Mouse (Mus musculus): Measurements from ENCODE around the gene Sema3g.

Gene Sema3g

DNA sequence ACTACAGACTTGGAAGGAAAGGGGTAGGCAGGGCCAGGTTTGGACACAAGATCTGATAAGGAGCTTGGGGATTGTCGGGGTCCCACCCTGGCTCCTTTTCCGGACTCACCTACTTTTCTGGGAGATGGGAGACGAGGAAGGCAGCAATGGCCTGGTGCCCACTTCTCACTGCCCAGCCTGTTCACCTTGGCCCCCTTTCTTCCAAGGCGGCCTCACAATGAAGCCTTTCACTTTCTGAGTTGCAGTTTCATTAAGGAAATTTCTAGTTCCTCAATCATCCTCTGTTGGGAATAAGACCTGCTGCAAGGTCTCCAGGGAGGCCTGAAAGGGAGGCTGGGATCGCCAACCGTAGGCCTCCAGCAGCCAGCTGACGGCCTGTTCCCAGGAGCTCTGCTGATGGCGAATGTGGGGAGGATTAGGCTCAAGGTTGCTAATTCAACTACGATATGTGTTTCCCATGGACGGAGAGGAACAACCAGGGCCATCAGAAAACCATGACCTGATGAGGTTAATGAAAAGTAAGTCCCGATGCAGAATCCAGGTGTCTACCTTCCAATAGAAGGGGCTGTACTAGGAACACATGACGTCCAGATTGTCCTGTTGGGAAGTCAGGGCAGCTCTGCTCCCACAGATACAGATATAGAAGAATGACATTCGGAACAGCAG lies 14.9 kb downstream of the Sema3g start:
- DNase-seq (ENCODE audit: low spot score in 2 of 2) = no peak

DNA sequence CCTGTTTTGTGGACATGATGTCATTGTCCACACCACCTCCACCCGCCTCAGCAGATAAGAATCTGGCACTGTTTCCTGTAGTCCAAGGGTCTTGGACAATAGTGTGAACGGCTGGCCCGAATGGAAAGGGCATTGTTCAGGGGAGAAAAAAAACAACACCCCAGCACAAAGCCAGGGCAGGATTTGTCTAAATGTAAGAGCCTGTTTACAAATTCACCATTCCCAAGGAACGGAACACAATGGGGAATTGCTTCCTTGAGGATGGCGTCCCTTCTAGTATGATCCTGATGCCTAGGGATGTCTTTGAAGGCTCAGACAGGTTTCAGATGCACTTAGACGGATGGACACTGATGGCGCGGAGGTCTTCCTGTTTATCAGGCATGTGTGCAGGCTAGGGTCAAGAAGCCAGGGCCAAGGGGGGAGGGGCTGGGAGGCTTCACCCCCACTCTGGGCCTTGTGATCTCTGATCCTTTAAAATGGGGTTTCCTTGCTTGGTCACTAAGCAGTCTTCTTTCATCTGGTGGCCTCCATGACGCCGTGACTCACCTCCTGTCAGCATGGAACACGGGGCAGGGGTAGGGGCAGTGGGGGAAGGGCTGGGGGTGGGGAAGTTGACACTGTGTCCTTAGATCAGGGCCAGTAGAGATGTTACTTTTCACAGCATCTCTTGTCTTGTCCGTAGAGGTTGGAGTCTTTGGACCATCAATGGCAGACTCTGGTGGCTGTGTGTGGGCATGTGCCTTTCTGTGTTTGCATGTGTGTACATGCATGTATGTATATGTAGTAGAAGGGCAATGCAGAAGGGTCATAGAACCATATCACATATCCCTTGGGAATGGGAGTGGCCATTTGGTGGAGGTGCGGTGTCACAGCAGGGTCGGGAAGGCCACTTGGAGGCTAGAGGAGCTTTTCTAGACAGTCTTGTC lies 15.7 kb downstream of the Sema3g start:
- no peak for DNase-seq (ENCODE audit: low spot score in 2 of 2)

DNA sequence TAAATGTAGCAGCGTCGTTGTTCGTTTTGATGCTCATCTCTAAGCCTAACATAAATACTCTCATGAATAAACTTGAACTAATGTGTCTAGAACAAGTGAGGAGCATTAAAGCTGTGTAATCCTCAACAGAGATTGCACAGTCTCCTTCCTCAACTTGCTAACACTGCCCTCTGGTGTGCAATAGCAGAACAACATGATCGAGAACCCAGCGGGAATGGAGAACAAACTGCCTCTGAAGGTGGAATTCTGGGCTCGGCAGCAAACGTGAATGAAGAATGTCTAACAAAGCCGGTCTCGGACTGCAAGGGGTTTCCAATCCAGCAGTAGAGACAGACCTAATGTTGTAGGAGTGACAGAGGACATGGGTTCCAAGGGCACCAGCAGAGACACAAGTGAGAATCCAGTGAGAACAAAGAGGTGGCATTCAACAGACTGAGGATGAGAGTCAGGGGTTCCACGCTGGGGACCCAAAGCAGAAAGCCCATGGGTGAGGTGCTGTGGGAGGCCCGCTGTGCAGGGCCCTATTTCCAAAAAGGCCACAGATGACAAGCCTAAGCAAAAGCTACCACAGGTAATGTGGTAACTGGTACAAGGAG lies 16.4 kb downstream of the Sema3g start:
- peak in 1 of 2 experiments; percentile 78 for DNase-seq (ENCODE audit: low spot score in 2 of 2)

DNA sequence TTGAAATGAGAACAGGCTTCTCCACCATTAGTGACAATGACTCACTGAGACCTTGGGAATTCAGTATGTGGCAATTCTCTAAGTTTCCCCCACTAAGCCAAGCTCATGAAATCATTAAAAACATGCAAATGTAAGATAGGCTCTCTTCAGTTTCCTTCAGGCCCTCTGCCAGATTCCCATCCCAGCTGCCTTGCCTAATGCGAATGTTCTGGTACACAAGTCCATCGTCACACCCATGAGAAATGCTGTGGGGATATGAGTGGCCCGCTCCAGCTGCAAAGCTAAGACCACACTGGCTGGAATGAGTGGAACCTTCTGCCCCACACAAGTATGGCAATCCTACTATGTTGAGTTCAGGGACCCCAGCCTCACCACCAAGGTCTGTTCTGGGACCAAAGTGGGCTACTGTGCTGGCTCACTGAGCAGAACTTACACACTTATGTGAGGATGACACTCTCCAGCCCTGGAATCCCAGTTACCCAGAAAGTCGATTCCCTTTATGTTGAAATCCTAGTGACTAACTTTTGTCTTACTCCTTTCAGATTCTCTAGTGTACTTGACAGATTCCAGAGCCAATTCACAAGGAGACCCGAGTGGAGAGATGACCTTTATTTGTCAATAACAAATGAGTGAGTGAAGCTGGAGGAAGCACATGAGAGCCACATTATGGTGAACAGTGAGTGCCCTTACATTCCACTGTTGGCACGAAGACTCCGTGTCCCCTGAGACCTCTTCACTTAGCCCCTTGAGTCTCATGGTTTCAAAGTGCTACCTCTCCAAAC lies 19.6 kb downstream of the Sema3g start:
- DNase-seq (ENCODE audit: low spot score in 2 of 2) = no peak

DNA sequence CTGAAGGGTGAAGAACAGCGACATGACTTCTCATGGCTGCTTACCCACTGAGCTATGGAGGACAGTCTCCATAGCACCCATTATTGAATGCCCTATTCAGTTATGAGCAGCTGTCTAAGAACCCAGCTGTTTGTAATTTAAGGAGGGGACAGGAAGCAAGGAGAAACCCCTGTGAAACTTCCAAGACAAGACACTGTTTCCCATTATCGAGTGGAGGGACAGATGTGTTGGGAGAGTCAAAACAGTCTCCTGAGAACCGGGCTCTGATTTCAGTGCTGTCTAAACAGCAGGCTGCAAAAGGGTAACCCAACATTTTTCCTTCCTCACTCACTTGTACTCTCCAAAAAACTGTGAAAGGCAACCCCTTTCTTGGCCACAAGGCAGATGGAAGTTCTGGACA lies 22.9 kb downstream of the Sema3g start:
- no peak for DNase-seq (ENCODE audit: low spot score in 2 of 2)

DNA sequence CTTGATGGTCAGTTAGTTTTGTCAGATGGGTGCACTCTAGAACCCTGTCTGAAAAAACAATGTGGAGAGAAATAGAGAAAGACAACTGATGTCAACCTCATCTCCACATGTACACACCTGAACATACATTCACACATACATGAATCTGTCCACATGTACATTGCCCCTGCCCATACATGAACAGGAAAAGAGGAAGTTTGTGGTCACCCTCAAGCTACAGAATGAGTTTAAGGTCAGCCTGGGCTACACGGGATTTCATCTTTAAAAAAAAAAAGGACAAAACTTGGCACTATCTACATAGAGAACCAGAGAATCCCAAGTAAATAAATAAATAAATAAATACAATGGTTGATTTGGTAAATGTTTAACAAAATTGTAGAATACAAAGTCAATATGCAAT lies 27.1 kb downstream of the Sema3g start:
- no peak for DNase-seq (ENCODE audit: low spot score in 2 of 2)

DNA sequence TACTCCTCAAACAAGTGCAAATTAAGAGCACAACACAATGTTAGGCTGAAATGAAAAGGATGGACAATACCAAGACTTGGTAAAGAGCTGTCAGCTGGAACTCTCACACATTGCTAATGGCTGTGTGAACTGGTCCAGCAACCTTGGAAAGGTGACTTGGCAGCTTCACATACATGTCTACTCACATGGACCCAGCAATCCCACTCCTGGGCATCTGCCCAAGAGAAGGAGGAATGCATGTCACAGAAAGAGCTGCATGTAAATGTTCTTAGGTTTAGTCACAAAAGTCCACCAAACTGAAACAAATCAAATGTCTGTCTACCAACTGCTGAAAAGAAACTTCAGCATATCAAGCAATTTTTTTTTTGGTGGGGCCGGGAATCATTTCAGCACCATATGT lies 28.3 kb downstream of the Sema3g start:
- DNase-seq (ENCODE audit: low spot score in 2 of 2) = no peak

DNA sequence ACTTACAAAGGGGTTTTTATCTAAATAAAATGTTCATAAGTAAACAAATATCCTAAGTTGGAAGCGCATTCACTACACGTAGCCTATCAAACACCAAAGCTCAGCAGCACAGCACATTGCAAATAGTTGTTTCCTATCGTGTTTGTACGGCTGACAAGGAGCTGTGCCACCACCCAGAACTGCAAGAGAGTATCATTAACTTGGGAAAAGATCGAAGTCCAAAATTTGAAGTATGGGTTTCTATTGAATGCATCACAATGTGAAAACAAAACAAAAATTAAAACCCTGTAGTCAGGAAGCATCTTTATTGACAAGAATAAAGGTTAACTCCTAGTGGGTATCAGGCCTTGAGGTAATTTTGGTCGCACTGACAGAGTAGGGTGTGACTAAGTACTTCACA lies 30.7 kb downstream of the Sema3g start:
- DNase-seq (ENCODE audit: low spot score in 2 of 2) = no peak

DNA sequence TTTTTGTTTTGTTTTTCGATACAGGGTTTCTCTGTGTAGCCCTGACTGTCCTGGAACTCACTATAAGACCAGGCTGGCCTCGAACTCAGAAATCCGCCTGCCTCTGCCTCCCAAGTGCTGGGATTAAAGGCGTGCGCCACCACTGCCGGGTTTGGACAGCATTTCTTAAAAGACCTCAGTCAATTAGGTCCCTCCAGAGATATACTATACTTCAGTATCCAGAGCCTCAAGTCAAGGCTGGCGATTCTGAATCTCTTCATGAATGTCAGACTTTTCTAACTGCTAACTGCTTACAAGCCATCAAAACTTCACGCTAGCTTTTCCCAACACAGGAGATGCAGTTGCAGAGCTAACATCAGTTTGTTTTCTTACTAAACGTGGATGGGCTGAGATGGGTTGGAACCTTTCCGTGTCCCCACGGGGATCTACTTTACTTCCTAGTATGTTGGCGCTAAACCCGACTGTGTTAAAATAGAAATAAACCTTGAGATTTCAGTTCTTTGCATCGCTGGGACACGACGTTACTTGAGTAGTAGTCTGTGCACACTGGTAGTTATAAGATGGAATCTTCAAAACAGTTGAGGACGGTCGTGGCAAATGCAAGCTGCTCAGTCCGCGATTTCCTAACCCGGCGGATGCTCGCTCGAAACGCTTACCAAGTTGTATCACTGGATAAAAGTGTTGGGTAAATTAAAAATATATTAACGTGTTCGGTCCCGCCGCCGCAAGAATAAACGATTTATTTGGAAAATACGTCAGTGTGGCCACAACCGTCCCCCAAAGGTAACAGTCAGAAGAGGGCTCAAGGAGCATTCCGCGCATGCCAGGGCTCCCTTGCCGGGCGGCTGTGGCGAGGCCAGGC lies 32.8 kb downstream of the Sema3g start:
- DNase-seq (ENCODE audit: low spot score in 2 of 2) = no peak

DNA sequence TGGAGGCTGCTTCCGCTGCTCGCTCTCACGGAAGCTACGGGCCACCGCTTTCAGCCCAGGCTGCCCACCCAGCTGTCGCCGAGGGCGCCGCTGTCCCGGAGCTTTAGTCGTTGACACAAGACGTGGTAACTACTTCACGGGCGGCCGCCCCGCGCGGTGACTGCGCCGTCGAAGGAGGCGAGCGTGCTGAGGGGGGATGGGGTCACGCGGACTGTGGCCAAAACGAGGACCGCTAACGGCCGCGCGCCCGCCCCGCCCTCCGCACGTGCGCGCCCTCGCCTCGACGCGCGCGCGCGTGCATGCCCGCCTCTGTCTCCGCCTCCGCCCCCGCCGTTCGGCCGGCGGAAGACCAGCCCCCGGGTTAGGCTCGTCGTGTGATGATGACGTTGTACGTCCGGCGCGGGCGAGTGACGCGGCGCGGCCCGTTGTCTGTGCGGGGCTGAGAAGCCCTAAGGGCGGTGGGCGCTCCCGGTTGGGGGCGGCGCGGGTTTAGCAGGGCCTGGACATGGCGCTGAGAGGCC lies 33.5 kb downstream of the Sema3g start, which contains the start of the genes Phf7 and Bap1:
TSS of gene Phf7 (minus strand) at position 234 of the 521 bp plus-strand sequence.
TSS of gene Bap1 (plus strand) at position 367 of the 521 bp plus-strand sequence.
- DNase-seq (ENCODE audit: low spot score in 2 of 2) = peak; percentile 91 to 97

DNA sequence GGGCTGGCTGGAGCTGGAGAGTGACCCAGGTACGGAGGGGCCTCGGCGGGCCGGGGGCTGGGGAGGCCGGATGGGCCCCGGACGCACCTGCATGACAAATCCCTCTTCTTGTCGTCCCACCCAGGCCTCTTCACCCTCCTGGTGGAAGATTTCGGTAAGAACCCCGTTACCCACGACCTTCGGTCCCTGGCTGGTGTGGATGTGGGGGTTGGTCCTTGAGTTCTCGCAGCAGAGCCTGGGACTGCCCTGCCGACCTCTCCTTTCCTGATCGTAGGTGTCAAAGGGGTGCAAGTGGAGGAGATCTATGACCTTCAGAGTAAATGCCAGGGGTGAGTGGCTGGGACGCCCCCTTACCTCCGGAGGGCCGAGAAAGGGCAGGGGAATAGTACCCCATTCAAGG lies 34.0 kb downstream of the Sema3g start:
- no peak for DNase-seq (ENCODE audit: low spot score in 2 of 2)

DNA sequence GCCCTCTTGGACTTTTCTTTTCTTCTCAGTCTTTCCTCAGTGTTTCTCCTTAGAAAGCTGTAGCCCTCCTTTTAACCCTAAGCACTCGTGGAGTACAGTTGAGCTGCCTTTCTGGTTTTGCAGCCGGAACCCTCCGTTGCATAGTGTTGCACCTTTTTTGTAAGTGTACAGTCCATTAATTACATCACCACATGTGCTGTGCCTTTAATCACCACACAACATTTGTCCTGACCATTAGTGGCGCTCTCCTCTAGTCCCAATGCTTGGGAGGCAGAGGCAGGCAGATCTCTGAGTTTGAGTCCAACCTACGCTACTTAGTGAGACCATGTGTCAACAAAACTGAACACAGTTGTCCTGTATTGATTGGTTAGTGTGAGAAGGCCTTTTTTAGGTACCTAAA lies 34.4 kb downstream of the Sema3g start:
- DNase-seq (ENCODE audit: low spot score in 2 of 2) = no peak

DNA sequence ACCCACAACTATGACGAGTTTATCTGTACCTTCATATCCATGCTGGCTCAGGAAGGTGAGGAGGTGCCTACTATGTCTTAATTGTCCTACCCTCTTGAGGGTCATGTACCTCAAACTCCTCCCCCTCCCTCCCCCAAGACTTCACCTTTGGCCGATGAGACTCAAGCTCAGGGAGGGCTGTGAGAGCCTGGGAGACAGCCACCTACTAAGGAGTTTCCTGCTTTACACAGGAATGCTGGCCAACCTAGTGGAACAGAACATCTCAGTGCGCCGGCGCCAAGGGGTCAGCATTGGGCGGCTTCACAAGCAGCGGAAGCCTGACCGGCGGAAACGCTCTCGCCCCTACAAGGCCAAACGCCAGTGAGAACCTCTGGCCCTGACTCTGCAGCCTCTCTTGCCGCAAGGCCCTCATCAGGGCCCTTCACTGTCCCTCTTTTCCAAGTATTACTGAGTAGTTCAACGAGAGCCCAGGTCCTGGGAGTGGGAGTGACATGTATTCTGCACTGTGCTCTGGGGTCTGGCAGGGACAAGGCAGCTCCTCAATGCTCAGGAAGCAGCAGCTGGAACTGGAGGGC lies 40.9 kb downstream of the Sema3g start:
- DNase-seq (ENCODE audit: low spot score in 2 of 2) = no peak

DNA sequence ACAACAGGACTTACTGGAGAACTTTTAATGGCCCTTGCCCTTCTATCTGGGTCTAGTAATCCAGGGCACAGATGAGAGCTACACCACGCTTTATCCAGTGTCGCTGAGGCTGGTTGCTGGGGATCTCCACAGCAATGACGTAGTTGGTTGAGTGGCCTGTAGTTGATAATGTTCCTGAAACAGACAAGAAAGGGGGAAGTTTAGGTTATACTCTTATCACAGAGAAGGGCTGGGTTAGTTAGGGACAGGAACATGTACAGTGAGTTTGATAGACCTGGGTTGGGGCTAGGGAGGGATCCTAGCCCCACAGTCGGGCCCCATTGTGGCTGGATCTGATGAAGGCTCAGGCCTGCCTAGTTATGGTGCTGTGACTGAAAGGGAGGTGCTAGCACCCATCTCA lies 42.7 kb downstream of the Sema3g start:
- no peak for DNase-seq (ENCODE audit: low spot score in 2 of 2)

DNA sequence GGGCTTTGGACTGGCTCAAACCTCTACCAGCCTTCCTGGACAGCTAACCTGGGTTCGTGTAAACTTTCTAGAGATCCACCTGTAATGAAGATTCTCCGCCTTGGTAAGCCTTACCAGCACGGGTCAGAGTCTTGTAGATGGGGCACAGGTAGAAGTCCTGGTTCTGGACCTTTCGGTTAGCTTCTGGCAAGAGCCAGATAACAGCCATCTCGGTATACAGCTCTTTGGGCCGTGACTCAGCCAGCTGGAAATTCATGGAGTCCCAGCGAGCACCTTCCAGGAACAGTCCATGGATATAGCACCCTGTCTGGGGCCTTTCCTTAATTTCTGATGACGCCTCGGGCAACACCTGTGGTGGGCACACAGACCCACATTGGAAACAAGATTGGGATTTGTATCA lies 43.3 kb downstream of the Sema3g start:
- DNase-seq (ENCODE audit: low spot score in 2 of 2) = no peak

DNA sequence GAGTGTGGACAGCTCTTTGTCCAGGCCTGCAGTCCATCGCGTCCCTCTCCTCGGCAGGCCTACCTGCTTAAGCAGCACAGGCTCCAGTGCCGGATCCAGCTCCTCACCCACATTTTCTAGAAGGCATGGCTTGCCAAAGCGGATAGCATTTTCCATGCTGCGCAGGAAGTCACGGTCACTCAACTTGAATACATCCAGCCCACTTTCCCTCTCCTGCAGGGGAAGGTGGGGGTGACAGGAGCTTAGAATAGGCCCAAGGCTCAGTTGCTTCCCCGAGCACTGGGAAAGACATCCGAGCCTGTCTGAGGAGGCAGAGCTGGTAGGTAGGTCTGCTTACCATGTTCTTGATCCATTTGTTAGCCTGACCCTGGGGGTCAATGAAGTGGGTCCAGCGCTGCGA lies 50.0 kb downstream of the Sema3g start:
- DNase-seq (ENCODE audit: low spot score in 2 of 2) = no peak

DNA sequence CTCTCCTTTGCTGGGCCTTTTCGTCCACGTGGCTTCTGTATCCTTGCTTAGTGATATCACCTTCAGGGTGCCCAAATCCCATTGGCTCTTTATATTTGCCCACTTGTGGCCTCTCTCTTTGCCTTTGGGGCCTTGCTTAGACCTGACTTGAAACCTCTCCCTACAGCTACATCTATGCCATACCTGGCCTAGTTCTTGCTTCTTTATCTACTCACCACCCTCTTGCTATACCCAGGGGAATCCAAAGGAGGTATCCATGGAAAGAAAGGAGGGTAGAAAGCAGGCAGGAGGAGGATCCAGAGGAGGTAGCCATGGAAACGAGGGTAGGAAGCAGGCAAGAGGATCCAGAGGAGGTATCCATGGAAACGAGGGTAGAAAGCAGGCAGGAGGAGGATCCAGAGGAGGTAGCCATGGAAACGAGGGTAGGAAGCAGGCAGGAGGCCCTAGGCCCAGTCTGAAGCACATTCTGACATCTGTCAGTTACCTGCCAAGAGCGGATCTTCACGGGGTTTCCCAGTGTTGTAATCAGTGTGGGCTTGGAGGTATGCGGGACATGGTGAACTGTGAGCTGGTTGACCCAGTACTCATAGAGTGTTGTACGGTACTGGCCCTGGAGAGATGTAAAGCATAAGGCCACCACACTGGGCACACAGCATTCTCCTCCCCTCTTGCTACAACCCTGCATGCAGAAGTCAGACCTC lies 50.8 kb downstream of the Sema3g start:
- DNase-seq (ENCODE audit: low spot score in 2 of 2) = peak; percentile 52 to 67

DNA sequence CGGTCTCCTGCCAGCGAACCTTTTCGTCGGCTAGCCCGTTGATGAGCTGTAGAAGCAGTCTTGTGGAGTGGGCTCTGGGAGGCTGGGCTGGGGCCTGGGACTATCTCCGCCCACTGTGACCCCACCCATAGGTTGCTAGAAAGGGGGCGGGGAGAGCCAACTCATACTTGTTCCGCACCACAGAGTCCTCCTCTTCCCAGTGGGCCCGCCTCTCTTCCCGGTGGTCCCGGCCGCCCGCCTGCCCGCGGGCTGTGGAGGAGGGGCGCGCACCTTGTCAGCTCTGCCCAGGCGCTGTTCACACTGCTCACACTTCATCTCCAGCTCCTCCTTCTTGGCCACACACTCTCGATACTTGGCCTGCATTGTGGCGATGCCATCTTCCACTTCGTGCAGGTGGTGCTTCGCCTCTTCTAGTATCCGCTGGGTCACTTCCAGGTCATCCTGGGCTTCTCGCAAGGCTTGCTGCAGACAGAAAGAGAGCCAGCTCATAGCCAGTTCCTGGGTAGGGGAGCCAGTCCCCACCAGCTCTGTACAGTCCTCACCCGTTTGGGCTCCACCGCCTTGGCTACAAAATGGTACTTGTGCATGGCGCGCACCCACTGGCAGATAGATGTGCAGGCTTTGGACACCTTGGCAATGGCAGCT lies 51.9 kb downstream of the Sema3g start:
- peak; percentile 49 to 55 for DNase-seq (ENCODE audit: low spot score in 2 of 2)

DNA sequence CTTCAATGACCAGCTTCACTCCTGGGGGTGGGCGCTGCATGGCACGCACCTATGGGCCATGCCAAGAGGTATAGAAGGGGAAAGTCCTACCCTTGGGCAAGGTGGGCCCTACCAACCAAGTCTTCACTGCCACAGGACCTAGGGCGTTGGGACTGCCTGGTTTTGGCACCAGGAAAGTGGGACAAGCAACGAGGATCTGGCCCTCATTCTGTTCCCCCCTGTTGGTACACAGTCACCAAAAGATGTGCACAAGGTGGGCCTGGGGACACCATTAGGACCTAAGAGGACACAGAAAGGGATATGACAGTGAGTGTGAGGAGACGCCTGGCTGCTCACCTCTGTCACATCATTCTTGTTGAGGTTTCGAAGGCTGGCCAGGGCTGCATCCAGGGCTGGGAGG lies 53.5 kb downstream of the Sema3g start:
- DNase-seq (ENCODE audit: low spot score in 2 of 2) = no peak
